Mouse (Mus musculus) hindbrain, embryonic 10.5 days (tissue): Measurements from ENCODE around the gene Tgif1. TPM values are rescaled to one million over a fixed set of nuclear protein-coding genes. Genes with fewer than 3 reads are reported as not detected.

ENCODE experiments used
- DNase-seq: peaks from one replicate; pipeline ENCODE4 v3.0.0-alpha.2; 2017; ENCODE audit warnings: low spot score
- H3K27ac ChIP-seq: fragments of 300-500 bp; sonication (generic); 2 replicates; pipeline ENCODE4 v1.5.1; 2016; ENCODE audit warnings: mild to moderate bottlenecking, moderate library complexity
- H3K27me3 ChIP-seq: fragments of 300-500 bp; sonication (generic); 2 replicates; pipeline ENCODE4 v1.6.1; 2016; ENCODE audit warnings: mild to moderate bottlenecking; ENCODE audit not compliant: poor library complexity, insufficient read depth, severe bottlenecking
- H3K36me3 ChIP-seq: fragments of 300-500 bp; sonication (generic); 2 replicates; pipeline ENCODE4 v1.6.1; 2016; ENCODE audit warnings: mild to moderate bottlenecking, moderate library complexity
- H3K4me1 ChIP-seq: fragments of 300-500 bp; sonication (generic); replicated peaks from 2 replicates; pipeline ENCODE4 v1.6.1; 2016; ENCODE audit warnings: mild to moderate bottlenecking
- H3K4me3 ChIP-seq: fragments of 300-500 bp; sonication (generic); 2 replicates; pipeline ENCODE4 v1.5.1; 2016; ENCODE audit warnings: mild to moderate bottlenecking, moderate library complexity
- H3K9me3 ChIP-seq: fragments of 300-500 bp; sonication (generic); 2 replicates; pipeline ENCODE4 v1.6.1; 2016; ENCODE audit warnings: mild to moderate bottlenecking, moderate library complexity
- WGBS: fragments of 180-500 bp; shearing (Covaris S2); methylation state at CpG from one replicate; pipeline ENCODE4 v1.1.7; 2016; 5-methylcytosine and 5-hydroxymethylcytosine counted together
- polyA plus RNA-seq: library from polyadenylated mRNA; unstranded; fragments of >200 nt; fragmentation: Nextera tagmentation; extraction: Ambion mirVana; gene quantifications from 2 replicates; pipeline ENCODE4 v1.2.1, GENCODE M21; 2016

Tgif1 gene
- polyA plus RNA-seq, 1 experiment from 2014 or later: 68.9 TPM

DNA sequence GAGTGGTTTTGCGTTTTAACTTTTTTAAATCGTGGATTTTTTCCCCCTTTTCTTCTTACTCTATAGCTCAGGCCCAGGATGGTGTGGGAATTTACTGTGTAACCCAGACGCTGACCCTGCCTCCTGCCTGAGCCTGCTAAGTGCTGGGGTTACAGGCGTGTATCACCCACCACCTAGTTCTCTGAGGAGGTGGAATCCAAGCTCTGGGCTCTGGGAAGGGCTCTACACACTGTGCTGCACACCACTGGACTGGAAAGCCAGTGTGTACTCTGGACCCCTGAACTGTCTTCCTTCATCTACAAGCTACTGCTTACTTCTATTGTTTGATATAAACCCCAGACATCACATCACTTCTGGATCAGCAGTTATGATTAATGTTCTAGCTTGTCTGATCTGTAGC, 5.5 kb upstream of the Tgif1 start:
- 0 out of 2 replicates have a peak, but pooled peaks cover 4% of the 10 kb centered on the region for H3K36me3 ChIP-seq
- no peaks in the 10 kb centered on the region for H3K27me3 ChIP-seq
- no peak overlapping the region for H3K4me3 ChIP-seq
- H3K4me1 ChIP-seq: peaks cover 5% of the 10 kb centered on the region
- DNase-seq: no peak
- WGBS: 82% methylated on average over 4 of the region's 4 CpGs
- no peak overlapping the region for H3K27ac ChIP-seq
- H3K9me3 ChIP-seq: no peaks in the 10 kb centered on the region

DNA sequence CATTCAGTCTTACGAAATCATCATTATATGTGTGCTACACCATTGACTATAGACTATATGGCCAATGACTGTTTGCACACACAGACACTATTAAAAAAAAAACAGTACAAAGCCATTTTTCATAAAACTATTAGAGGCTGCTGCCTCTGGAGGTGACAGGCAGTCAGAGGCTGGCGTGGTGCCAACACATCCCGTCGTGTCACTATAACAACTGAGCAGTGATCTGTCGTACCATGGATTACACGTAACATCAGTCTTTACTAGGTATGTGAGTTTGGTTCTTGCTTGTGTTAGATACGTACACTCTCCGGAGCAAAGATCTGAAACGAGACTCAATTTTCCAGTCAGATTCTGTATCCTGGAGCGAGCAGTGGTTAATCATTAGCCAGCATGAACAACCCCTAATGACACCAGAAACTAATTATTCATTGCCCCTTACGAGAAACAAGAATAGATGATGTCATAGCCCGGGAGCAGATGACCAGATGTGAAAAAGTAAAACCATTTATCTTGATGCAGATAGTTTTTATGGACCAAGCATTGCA, 3.6 kb upstream of the Tgif1 start:
- H3K4me3 ChIP-seq: no peak overlapping the region
- H3K27ac ChIP-seq: no peak overlapping the region
- H3K9me3 ChIP-seq: no peaks in the 10 kb centered on the region
- H3K36me3 ChIP-seq: no peaks in the 10 kb centered on the region
- peaks cover 16% of the 10 kb centered on the region for H3K4me1 ChIP-seq
- no peaks in the 10 kb centered on the region for H3K27me3 ChIP-seq
- no peak for DNase-seq
- 86% methylated on average over 12 of the region's 12 CpGs for WGBS

DNA sequence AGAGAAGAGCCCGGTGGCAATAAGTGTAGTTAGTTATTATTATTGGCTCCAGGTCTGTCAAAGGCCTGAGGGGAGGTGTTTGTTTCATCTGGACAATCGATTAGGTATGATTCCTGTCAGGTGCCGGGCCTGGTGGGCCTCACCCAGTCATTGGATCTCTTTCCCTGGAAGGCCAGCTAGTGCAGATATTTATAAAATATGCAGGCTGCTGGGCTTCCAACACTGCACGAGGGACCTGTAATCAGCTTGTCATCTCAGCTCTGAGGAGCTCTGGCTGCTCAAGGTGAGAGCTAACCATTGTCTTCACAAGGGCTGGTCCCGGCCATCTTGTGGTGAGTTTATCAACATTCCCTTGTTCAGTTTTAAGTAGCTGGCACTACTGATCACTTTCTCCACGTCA, 675 bp upstream of the Tgif1 start:
- H3K4me3 ChIP-seq: peak overlapping the region; percentile 85
- H3K36me3 ChIP-seq: no peaks in the 10 kb centered on the region
- WGBS: 27% methylated on average over 6 of the region's 6 CpGs
- DNase-seq: no peak
- H3K9me3 ChIP-seq: no peaks in the 10 kb centered on the region
- peak overlapping the region; percentile 97 for H3K27ac ChIP-seq
- H3K4me1 ChIP-seq: peaks cover 30% of the 10 kb centered on the region
- no peaks in the 10 kb centered on the region for H3K27me3 ChIP-seq

DNA sequence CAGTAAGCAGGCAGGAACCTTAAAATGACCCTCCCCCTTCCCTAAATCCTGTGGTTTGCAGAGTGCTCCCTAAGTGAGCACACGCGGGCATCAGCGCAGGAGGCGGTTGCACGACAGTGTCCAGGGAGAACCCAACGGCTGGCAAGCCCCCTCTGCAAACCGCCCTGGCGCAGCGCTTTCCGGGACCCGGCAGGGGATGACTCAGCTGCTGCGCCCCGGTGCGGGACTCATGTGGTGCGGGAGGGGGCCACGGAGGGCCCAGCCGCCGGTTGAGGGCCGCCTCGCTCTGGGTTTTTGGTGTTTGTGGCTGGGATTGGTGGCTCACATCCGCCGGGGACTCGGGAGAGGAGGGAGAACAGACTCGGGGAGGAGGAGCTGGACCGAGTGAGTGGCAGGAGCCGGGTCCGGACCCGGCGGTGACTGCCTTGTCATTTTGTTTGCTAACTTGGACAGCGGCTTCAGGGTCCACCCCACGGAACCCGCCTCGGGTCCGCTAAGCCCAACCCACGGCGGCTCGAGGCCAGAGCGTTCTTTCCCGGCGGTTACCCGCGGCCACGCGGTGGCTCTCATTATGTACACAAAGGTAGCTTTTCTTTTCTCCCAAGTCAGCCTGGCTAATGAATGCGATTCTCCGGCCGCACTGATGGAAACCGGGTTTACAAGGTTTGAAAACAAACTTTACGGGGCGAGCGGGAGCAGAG, 510 bp downstream of the Tgif1 start:
- H3K4me1 ChIP-seq: peaks cover 40% of the 10 kb centered on the region
- DNase-seq: peak; percentile 88
- H3K27ac ChIP-seq: peak overlapping the region; percentile 97
- H3K27me3 ChIP-seq: no peaks in the 10 kb centered on the region
- peak overlapping the region; percentile 85 for H3K4me3 ChIP-seq
- WGBS: under 1% methylated on average over 51 of the region's 51 CpGs
- H3K9me3 ChIP-seq: no peaks in the 10 kb centered on the region
- H3K36me3 ChIP-seq: no peaks in the 10 kb centered on the region

DNA sequence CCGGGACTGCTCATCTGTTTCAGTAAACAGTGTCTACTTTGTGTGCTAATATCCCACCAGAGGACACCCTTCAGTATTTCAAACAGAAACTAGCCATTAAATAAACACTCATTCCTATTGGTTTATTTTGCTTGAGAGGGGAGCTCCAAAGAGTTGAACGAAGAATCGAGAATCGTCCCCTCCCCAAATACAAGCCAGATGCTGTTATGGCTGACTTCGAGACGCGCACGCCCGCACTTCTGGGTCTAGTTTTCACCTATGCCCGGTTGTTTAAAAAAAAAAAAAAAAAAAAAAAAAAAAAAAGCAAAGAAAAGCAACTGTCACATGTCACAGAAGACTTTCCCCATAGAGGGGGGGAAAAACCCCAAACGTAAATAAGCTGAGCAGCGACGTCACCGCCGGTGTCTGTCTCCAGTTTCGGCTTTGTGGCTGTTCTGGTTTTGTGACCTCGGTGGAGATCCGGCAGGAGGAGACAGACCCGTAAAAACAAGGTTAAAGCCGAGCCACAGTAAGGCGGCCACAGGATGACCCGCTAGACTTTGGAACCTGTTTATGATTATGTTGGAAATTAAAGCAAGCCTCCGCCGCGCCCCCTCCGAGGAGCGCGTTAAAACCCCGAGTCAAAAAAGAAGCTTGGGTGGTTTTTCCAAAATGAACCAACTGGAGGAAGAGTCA, 1.2 kb downstream of the Tgif1 start:
- Histone ChIP-seq H3K4me1 (peaks cover 46% of the 10 kb centered on the region), H3K9me3 (no peaks in the 10 kb centered on the region), H3K4me3 (peak overlapping the region; percentile 85), H3K27ac (peak overlapping the region; percentile 97), H3K27me3 (no peaks in the 10 kb centered on the region), H3K36me3 (no peaks in the 10 kb centered on the region)
- WGBS: under 1% methylated on average over 29 of the region's 29 CpGs
- DNase-seq: peak; percentile 64

DNA sequence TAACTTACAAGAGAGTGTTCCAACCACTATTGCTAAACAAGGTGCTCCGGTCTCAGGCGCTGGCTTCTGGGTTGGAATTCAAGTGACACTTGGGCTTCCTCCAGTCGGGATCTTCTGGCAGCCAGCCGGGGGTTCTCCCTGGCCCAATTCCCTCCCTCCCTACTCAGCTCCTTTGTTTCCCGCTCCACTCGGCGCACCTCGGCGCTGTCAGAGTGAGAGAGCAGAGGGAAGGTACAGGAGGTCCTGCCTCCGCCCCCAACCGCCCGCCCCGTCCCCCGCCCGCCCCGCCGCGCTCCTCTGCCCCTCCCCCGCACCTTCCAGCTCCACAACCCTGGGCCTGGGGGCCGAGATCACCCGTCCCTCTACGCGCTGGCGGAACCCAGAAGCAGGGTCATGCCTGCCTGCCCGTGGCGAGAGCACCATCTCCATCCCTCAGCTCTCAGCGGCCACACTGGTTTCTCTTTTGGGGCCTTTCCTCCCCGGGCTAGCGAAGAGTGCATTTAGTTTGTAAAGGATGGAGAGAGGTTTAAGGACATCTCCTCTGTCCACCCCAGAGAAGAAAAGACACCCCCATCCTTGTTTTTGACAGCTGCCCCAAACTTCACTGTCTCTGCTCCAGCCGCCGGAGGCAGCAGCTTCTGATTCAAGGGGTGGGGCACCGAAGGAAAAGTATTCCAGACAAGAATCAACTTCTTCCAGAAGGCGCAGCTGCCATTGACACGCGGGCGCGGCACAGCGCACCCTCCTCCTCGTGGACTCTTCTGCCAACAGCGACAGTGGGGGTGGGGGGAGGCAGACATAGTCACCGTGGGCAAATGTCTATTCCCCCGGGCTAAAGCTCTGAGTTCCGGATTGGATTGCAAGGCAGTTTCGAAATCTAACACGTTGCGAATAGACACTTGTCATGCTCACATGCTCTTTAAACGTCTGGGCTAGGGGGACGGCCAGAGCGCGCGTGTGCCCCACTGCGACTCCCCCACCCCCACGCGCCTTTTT, 2.1 kb downstream of the Tgif1 start:
- peaks cover 51% of the 10 kb centered on the region for H3K4me1 ChIP-seq
- under 1% methylated on average over 54 of the region's 54 CpGs for WGBS

DNA sequence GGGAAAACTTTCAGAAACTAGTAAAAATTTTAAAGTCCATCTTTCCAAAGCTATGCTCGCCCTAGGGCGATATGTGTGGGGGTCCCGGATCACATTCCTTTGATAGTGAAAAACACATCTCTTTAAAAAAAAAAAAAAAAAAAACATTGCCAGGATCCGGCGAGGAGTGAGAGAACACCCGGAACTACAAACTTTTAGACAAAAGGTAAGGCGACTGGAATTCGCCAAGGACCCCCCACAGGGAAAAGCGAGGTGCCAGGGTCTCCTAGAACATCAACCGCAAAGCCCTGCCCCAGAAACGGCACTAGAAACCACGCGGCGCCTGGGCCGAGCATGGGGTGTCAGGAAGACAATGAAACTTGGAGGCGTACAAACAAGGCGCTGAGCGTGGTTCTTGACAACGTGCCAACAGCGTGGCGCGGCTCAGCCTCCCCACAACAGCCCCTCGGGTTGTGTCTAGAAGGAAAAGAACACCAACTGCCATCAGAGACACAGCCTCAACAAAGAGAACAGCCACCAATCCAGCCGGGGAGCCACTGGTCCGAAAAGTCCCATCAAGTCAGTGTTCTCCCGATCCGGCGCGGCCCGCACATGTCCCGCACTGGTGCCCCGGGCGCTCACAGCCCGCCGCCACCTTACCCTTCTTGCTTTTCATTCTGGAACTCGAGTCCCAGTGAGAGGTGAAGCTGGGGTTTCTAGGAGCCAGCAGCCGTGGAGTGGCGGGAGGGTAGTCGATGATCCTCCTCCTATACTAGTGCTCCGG, 2.9 kb downstream of the Tgif1 start:
- Histone ChIP-seq H3K27me3 (no peaks in the 10 kb centered on the region), H3K9me3 (no peaks in the 10 kb centered on the region), H3K36me3 (peaks cover 11% of the 10 kb centered on the region), H3K4me1 (peaks cover 57% of the 10 kb centered on the region), H3K4me3 (peak overlapping the region; percentile 85), H3K27ac (peak overlapping the region; percentile 97)
- peak; percentile 76 for DNase-seq
- under 1% methylated on average over 40 of the region's 40 CpGs for WGBS

More for the DNA sequence above, 2.1 kb downstream of the Tgif1 start:
- peak overlapping the region; percentile 97 for H3K27ac ChIP-seq
- H3K36me3 ChIP-seq: peaks cover 2% of the 10 kb centered on the region
- no peaks in the 10 kb centered on the region for H3K27me3 ChIP-seq
- no peaks in the 10 kb centered on the region for H3K9me3 ChIP-seq
- peak; percentile 86 for DNase-seq
- peak overlapping the region; percentile 85 for H3K4me3 ChIP-seq

DNA sequence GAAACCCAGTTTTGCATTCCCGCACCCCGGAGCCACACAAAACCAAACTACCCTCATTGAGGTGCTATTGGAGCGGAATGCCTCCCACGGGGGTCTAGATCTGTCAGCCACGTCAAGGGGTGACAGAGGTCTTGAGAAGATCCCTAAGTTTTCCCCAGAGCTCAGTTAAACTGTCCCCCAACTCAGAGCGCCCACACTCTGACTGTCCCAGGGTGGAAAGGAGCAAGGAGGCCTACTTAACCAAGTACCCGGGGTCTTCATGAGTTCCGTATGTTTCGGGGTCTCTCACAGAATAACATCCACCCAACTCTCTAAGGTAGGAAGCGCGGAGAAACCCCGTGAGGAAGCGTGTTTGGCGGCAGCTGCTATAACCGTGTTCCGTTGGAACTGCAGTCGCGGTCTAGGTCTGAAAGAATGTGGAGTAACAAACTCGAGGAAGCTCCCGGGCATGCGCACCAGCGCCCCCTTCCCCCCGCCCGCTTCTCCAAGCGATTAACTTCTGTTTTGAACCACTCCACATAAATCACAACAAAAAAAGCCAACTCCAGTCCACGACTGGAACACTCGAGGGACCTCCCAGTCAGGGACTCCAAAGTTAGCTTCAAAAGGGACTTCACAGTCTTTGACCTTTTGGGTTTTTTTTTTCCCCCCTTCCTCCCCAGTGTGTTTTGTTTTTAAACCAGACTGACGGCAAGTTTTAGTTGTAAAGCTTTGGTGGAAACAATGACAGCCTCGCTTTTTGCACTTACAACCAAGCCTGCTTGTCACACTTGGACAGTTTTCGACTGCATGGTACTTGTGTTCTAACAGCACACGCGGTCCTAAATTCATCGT, 3.7 kb downstream of the Tgif1 start:
- H3K4me1 ChIP-seq: peaks cover 57% of the 10 kb centered on the region
- DNase-seq: peak; percentile 89
- H3K27ac ChIP-seq: peak overlapping the region; percentile 97
- peaks cover 19% of the 10 kb centered on the region for H3K36me3 ChIP-seq
- no peaks in the 10 kb centered on the region for H3K9me3 ChIP-seq
- H3K4me3 ChIP-seq: peak overlapping the region; percentile 85
- under 1% methylated on average over 33 of the region's 33 CpGs for WGBS
- no peaks in the 10 kb centered on the region for H3K27me3 ChIP-seq

DNA sequence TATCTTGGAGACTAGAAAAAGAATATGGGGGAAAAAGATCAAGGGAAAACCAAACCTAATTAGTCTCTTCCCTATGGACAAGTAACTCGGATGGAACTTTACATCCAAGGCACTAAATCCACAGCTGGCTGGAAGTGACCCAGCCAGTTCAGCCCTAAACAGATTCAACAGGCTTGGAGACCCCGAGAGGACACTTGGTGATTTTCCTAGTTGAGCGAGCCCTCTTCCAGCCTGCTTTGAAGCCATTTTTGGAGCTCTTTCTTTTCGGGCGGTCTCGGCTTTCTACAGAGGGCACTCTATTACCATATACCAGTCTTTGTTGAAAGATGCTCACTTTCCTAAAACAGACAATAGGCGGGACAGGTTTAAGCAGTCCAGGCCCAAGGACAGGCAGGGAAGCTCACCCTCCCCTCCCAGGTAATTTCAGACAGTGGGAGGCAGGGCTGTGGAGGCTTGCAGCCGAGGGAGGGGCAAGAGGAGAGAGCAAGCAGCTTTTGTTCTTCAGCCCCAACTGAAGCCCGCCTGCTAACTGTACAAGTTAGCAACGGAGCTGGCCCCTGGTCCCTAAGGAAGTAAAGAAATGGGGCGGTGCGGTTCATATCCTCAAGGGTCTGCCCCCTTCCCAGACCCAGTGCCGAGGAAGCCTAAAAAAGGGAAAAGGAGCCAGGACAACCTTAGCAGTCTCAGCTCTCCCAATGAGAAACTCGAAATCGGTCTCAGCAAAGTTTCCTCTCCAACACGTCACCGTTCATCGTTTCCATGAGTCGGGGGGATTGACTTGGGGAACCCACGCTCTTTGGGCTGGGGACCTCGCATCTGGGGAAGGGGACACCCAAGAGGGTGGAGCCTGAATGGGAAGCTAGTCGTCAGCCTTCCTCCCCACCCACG, 4.6 kb downstream of the Tgif1 start:
- Histone ChIP-seq H3K4me1 (peaks cover 51% of the 10 kb centered on the region), H3K27me3 (no peaks in the 10 kb centered on the region), H3K27ac (peak overlapping the region; percentile 97), H3K4me3 (peak overlapping the region; percentile 85), H3K9me3 (no peaks in the 10 kb centered on the region), H3K36me3 (peaks cover 27% of the 10 kb centered on the region)
- WGBS: under 1% methylated on average over 23 of the region's 23 CpGs
- peak; percentile 69 for DNase-seq

DNA sequence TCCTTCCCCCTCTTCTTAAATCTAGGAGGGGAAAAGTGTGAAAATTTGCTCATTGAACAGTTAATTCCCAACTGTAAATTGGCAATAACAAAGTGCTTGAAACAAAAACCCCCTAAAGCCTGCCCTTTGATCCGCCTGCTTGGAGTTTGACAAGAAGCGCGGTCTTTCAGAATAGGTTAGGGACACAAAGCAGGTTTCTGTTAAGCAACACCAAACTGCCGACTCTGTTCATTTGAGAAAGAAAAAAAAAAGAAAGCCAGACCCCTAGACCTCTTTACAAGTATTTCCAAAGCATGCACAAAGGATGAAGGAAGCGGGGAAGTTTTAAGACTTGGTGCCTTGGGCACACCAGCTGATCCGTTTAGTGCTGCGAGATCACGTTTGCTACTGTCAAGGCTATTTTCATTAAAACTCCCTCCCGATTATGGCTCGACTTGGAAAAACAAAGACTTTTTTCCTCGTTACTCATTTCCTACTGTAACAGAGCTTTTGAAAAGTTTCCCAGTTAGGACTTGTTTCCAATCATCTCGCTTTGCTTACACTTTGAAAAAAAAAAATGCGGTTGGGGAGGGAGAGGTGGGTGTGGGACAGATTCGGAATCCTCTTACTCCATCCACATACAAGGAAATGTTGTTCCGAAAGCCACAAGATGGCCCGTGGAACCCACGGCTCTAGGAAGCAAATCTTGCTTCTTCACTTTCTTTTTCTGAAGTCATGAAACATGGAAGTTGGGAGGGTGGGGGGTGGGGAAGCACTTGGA, 5.4 kb downstream of the Tgif1 start:
- H3K4me3 ChIP-seq: peak overlapping the region; percentile 85
- under 1% methylated on average over 17 of the region's 17 CpGs for WGBS
- peaks cover 47% of the 10 kb centered on the region for H3K4me1 ChIP-seq
- DNase-seq: peak; percentile 29
- H3K36me3 ChIP-seq: peaks cover 36% of the 10 kb centered on the region
- no peaks in the 10 kb centered on the region for H3K9me3 ChIP-seq
- peak overlapping the region; percentile 97 for H3K27ac ChIP-seq
- H3K27me3 ChIP-seq: no peaks in the 10 kb centered on the region
